Mouse (Mus musculus) intestine, embryonic 15.5 days (tissue): ENCODE measurements around the gene Bicc1. TPM values are rescaled to one million over a fixed set of nuclear protein-coding genes. Genes with fewer than 3 reads are reported as not detected.
"Not testable (repeated sequence)": the region's sequence is repeated elsewhere in the genome, so short reads cannot be mapped to it uniquely, and the experiment has no call there.

Source experiments
- ATAC-seq: fragments of 200-750 bp; cut with Nextera tagmentation; 2 replicates; pipeline ENCODE4 v1.8.0; 2017; ENCODE audit warnings: moderate TSS enrichment, moderate library complexity
- H3K27ac ChIP-seq: fragments of 300-500 bp; sonication (generic); 2 replicates; pipeline ENCODE4 v1.5.1; 2015; ENCODE audit warnings: mild to moderate bottlenecking, inconsistent platforms
- H3K27me3 ChIP-seq: fragments of 300-500 bp; sonication (generic); replicated peaks from 2 replicates; pipeline ENCODE4 v1.6.1; 2015; ENCODE audit warnings: inconsistent platforms
- H3K36me3 ChIP-seq: fragments of 300-500 bp; sonication (generic); 2 replicates; pipeline ENCODE4 v1.6.1; 2015; ENCODE audit warnings: inconsistent platforms
- H3K4me1 ChIP-seq: fragments of 300-500 bp; sonication (generic); replicated peaks from 2 replicates; pipeline ENCODE4 v1.6.1; 2015; ENCODE audit warnings: inconsistent platforms
- H3K4me2 ChIP-seq: fragments of 300-500 bp; sonication (generic); replicated peaks from 2 replicates; pipeline ENCODE4 v1.6.1; 2015; ENCODE audit warnings: mild to moderate bottlenecking, inconsistent platforms
- H3K4me3 ChIP-seq: fragments of 300-500 bp; sonication (generic); replicated peaks from 2 replicates; pipeline ENCODE4 v1.5.1; 2015; ENCODE audit warnings: inconsistent platforms
- H3K9ac ChIP-seq: fragments of 300-500 bp; sonication (generic); 2 replicates; pipeline ENCODE4 v1.6.1; 2015; ENCODE audit warnings: inconsistent platforms
- H3K9me3 ChIP-seq: fragments of 300-500 bp; sonication (generic); 2 replicates; pipeline ENCODE4 v1.6.1; 2016; ENCODE audit warnings: inconsistent platforms
- WGBS: fragments of 180-500 bp; shearing (Covaris S2); methylation state at CpG from one replicate; pipeline ENCODE4 v1.1.7; 2015; 5-methylcytosine and 5-hydroxymethylcytosine counted together
- polyA plus RNA-seq: library from polyadenylated mRNA; unstranded; fragments of >200 nt; fragmentation: Nextera tagmentation; extraction: Ambion mirVana; gene quantifications from 2 replicates; pipeline ENCODE4 v1.2.1, GENCODE M21; 2015

The Bicc1 gene
- polyA plus RNA-seq, 1 experiment from 2014 or later: 19.3 TPM

DNA sequence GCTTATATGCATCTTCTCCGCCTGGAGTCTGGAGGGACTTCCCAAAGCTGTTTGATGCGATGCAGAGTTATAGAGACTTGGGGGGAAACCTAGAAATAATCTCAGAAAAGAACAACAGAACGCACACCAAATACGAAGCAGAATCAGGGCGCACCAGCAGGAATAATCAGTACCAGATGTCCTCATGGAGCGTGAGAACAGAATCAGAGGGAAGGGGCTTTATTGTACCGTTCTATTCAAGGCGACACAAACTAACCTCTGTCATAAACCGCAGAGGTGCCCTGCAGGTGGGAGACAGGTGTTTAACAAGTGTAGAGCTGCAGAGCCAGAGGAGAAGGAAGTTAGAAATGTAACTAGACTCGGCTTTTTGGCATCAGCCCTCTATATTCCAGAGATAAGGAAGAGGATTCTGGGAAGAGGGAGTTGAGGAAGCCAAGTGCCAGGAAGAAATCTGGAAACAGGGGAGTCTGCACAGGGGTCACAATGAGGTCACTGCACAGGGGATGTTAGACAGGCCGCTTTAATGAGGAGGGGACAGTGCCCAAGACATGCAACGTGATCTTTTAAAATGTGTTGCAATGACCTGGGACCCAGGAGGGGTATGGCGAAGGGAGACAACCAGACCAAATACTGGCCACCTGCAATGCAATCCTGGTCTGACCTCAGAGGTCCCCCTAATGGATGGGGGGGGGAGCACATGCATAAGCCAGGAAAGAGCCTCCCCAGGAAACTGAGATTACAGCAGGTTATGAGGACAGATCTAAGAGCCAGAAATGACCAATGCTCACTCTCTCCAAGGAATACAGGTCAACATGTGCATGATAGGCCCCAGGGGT lies 190.4 kb downstream of the Bicc1 start:
- H3K27ac ChIP-seq: no peak overlapping the region
- H3K4me3 ChIP-seq: no peak overlapping the region
- H3K4me2 ChIP-seq: no peak overlapping the region
- 73% methylated on average over 13 of the region's 13 CpGs for WGBS
- H3K9me3 ChIP-seq: no peaks in the 10 kb centered on the region
- H3K4me1 ChIP-seq: 0 out of 2 replicates have a peak, but pooled peaks cover 3% of the 10 kb centered on the region
- no peaks in the 10 kb centered on the region for H3K27me3 ChIP-seq
- no peak overlapping the region for H3K9ac ChIP-seq
- ATAC-seq: no peak
- no peaks in the 10 kb centered on the region for H3K36me3 ChIP-seq

DNA sequence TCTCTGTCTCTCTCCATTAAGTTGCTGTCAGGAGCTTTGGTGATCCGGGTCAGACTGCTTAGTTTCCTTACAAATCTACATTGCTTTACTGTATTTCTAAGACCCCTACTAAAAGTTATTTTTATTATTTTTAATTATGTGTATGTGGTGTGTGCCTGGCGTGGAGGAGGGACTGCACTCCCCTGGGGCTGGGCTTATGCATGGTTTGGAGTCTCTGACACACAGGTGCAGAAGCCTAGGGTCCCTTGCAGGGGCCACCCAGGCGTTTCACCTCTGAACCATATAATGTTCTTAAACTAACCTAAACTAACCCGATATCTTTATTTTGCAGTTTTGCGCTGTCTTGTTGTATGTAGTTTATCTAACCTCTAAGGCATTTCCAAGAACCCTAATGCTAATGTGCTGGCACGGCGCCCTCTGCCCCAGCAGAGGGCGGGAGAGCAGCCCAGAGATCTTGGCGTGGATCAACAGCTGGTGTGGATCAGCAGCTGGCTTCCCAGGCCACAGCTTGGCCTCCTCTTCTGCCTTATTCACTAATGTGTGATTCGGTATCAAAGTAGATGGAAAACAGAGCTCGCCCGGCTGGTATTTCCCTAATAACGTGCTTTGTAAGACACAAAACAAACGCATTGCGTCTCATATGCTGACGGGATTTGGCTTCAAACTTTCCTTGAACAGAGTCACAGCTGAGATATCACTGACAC lies 192.7 kb downstream of the Bicc1 start:
- Histone ChIP-seq H3K9me3 (no peaks in the 10 kb centered on the region), H3K36me3 (no peaks in the 10 kb centered on the region), H3K4me2 (0 out of 2 replicates have a peak overlapping the region, but pooled peaks have one; percentile 2), H3K4me1 (0 out of 2 replicates have a peak, but pooled peaks cover 3% of the 10 kb centered on the region), H3K27ac (peak overlapping the region; percentile 28; the same call in 1 of the 2 replicates), H3K9ac (no peak overlapping the region), H3K4me3 (no peak overlapping the region), H3K27me3 (no peaks in the 10 kb centered on the region)
- peak; percentile 69 for ATAC-seq
- WGBS: 47% methylated on average over 16 of the region's 16 CpGs

- Histone ChIP-seq H3K27ac (no peak overlapping the region), H3K4me1 (0 out of 2 replicates have a peak, but pooled peaks cover 3% of the 10 kb centered on the region), H3K36me3 (no peaks in the 10 kb centered on the region), H3K27me3 (no peaks in the 10 kb centered on the region), H3K9me3 (no peaks in the 10 kb centered on the region), H3K4me3 (no peak overlapping the region), H3K4me2 (no peak overlapping the region), H3K9ac (no peak overlapping the region)
- peak; percentile 36; the same call in 1 of the 2 replicates for ATAC-seq
- 38% methylated on average over 8 of the region's 8 CpGs for WGBS
Measured at GRCm38 (mm10) chr10:70964706-70965105, 194.8 kb downstream of the Bicc1 start.

DNA sequence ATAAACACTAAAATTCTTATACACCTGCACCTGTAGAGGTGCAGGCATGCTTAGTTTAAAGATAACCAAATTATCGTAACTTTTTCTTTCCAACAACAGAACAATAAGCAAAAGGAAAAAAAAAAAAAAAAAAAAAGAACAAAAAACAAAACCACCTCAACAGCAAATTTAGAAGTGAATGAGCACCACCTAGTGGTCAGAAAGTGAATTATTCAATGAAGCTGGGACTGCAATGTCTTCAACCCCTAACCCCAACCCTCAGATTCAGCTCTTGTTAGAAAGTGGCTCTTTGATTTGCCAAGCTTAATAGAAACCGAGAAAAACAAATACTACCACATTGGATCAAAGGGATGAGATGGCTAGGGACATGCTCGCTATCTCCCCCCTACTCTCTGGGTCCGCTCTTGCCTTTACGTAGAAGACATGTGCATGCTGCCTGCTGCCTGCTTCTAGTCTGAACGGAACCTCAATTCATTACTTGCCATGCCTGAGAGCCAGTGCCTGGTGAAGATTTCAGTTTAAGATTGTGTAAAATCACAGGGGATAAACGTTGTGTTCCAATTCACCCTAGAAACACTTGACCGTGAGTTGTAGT lies 195.8 kb downstream of the Bicc1 start:
- H3K36me3 ChIP-seq: no peaks in the 10 kb centered on the region
- H3K9me3 ChIP-seq: no peaks in the 10 kb centered on the region
- no peak overlapping the region for H3K9ac ChIP-seq
- 0 out of 2 replicates have a peak, but pooled peaks cover 3% of the 10 kb centered on the region for H3K4me1 ChIP-seq
- H3K27ac ChIP-seq: no peak overlapping the region
- H3K4me2 ChIP-seq: no peak overlapping the region
- H3K4me3 ChIP-seq: no peak overlapping the region
- H3K27me3 ChIP-seq: no peaks in the 10 kb centered on the region
- ATAC-seq: no peak
- 54% methylated on average over 8 of the region's 8 CpGs for WGBS

GRCm38 (mm10) chr10:70961641-70962040 lies 197.9 kb downstream of the Bicc1 start:
- 87% methylated on average over 8 of the region's 8 CpGs for WGBS
- Histone ChIP-seq H3K36me3 (no peaks in the 10 kb centered on the region), H3K9ac (no peak overlapping the region), H3K9me3 (no peaks in the 10 kb centered on the region), H3K27me3 (no peaks in the 10 kb centered on the region), H3K4me1 (no peaks in the 10 kb centered on the region), H3K27ac (no peak overlapping the region), H3K4me3 (no peak overlapping the region), H3K4me2 (no peak overlapping the region)
- ATAC-seq: no peak

GRCm38 (mm10) chr10:70960396-70960795 lies 199.1 kb downstream of the Bicc1 start:
- H3K36me3 ChIP-seq, H3K4me2 ChIP-seq, H3K4me3 ChIP-seq, H3K9me3 ChIP-seq, H3K27me3 ChIP-seq, H3K27ac ChIP-seq, H3K9ac ChIP-seq, H3K4me1 ChIP-seq, ATAC-seq: not testable (repeated sequence)
- WGBS: 97% methylated on average over 6 of the region's 6 CpGs

DNA sequence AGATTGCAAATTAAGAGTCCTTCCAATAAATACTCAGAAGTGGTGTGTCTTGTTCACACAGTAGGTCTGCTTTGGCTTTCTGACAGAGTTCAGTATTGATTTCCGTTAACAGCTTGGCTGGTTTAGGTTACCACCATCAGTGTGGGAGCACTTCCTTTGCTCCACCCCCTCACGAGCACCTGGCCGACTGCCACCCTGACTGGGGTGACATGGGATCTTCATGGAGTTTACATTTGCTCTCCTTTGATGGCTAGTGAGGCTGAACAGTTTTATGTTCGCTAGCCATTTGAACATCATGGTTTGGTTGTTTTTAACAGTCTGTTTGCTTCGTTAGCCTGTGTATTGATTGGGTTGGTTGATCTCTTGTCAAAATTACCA lies 206.7 kb downstream of the Bicc1 start:
- Histone ChIP-seq H3K9me3 (no peaks in the 10 kb centered on the region), H3K9ac (no peak overlapping the region), H3K27me3 (no peaks in the 10 kb centered on the region), H3K4me1 (no peaks in the 10 kb centered on the region), H3K36me3 (no peaks in the 10 kb centered on the region), H3K27ac (no peak overlapping the region), H3K4me3 (no peak overlapping the region), H3K4me2 (no peak overlapping the region)
- WGBS: 77% methylated on average over 5 of the region's 5 CpGs
- no peak for ATAC-seq

GRCm38 (mm10) chr10:70952056-70952769 lies 207.3 kb downstream of the Bicc1 start:
- ATAC-seq: no peak
- Histone ChIP-seq H3K4me3 (no peak overlapping the region), H3K27ac (no peak overlapping the region), H3K36me3 (no peaks in the 10 kb centered on the region), H3K9ac (no peak overlapping the region), H3K27me3 (no peaks in the 10 kb centered on the region), H3K4me1 (no peaks in the 10 kb centered on the region), H3K4me2 (no peak overlapping the region), H3K9me3 (no peaks in the 10 kb centered on the region)
- WGBS: 77% methylated on average over 11 of the region's 11 CpGs

DNA sequence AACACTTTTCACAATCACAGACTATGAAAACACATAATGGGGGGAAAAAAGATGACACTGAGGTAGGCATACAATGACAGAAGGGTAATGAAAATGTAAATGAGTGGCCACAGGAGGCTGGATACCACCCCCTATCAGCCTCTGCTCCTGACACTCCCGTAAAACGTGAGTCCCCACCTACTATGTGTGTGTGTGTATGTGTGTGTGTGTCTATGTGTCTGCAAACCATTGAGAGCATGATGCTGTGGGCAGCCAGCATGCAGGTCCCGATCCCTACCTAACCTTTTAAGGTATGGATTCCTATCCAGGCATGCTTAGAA lies 209.4 kb downstream of the Bicc1 start:
- ATAC-seq: no peak
- H3K27ac ChIP-seq: no peak overlapping the region

GRCm38 (mm10) chr10:70949254-70950104 lies 210.0 kb downstream of the Bicc1 start:
- 26% methylated on average over 23 of the region's 23 CpGs for WGBS

More for the DNA sequence above, 209.4 kb downstream of the Bicc1 start:
- no peaks in the 10 kb centered on the region for H3K36me3 ChIP-seq
- no peaks in the 10 kb centered on the region for H3K9me3 ChIP-seq
- H3K4me3 ChIP-seq: no peak overlapping the region
- no peaks in the 10 kb centered on the region for H3K4me1 ChIP-seq
- WGBS: 45% methylated on average over 3 of the region's 3 CpGs
- no peaks in the 10 kb centered on the region for H3K27me3 ChIP-seq
- no peak overlapping the region for H3K9ac ChIP-seq
- no peak overlapping the region for H3K4me2 ChIP-seq

DNA sequence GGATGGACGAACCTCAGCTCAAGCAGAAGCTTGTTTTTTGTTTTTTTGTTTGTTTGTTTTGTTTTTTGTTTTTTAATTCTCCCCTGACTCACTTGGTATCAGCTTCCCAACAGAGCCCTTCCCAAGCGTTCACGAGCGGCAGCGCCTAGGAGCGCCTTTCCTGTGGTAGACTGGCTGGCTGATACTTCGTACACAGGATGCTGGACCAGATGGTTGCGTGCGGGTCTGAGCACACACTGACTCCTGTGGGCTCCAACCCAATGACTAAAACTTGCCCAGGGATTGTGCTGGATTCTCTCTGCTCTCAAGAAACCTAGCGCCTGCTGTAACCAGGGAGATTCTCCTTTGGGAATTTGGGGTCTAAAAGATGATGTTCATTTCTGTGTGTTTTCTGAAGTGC lies 211.2 kb downstream of the Bicc1 start:
- no peak for ATAC-seq
- Histone ChIP-seq H3K36me3 (no peaks in the 10 kb centered on the region), H3K9ac (no peak overlapping the region), H3K4me1 (no peaks in the 10 kb centered on the region), H3K9me3 (no peaks in the 10 kb centered on the region), H3K4me2 (no peak overlapping the region), H3K27me3 (no peaks in the 10 kb centered on the region), H3K4me3 (no peak overlapping the region), H3K27ac (no peak overlapping the region)
- WGBS: 94% methylated on average over 10 of the region's 10 CpGs

More at GRCm38 (mm10) chr10:70949254-70950104, 210.0 kb downstream of the Bicc1 start:
- no peaks in the 10 kb centered on the region for H3K36me3 ChIP-seq
- H3K4me1 ChIP-seq: no peaks in the 10 kb centered on the region
- no peak overlapping the region for H3K4me3 ChIP-seq
- no peak overlapping the region for H3K27ac ChIP-seq
- H3K9me3 ChIP-seq: no peaks in the 10 kb centered on the region
- no peak overlapping the region for H3K4me2 ChIP-seq
- H3K9ac ChIP-seq: no peak overlapping the region
- H3K27me3 ChIP-seq: no peaks in the 10 kb centered on the region
- ATAC-seq: no peak
